Mouse (Mus musculus) lung, embryonic 15.5 days (tissue): ENCODE data around the gene Eif3l. TPM values are rescaled to one million over a fixed set of nuclear protein-coding genes. Genes with fewer than 3 reads are reported as not detected.
"Not testable (repeated sequence)": the region's sequence is repeated elsewhere in the genome, so short reads cannot be mapped to it uniquely, and the experiment has no call there.

Experiments
- ATAC-seq: fragments of 200-750 bp; cut with Nextera tagmentation; 2 replicates; pipeline ENCODE4 v1.8.0; 2017; ENCODE audit warnings: moderate number of reproducible peaks, borderline replicate concordance; ENCODE audit not compliant: low FRiP score, low TSS enrichment; ENCODE audit errors: extremely low read depth
- H3K27ac ChIP-seq: fragments of 300-500 bp; sonication (generic); 2 replicates; pipeline ENCODE4 v1.5.1; 2015; ENCODE audit warnings: moderate library complexity, mild to moderate bottlenecking, inconsistent platforms
- H3K27me3 ChIP-seq: fragments of 300-500 bp; sonication (generic); 2 replicates; pipeline ENCODE4 v1.6.1; 2015; ENCODE audit warnings: inconsistent platforms
- H3K36me3 ChIP-seq: fragments of 300-500 bp; sonication (generic); 2 replicates; pipeline ENCODE4 v1.6.1; 2015; ENCODE audit warnings: inconsistent platforms
- H3K4me1 ChIP-seq: fragments of 300-500 bp; sonication (generic); 2 replicates; pipeline ENCODE4 v1.6.1; 2015; ENCODE audit warnings: inconsistent platforms
- H3K4me2 ChIP-seq: fragments of 300-500 bp; sonication (generic); 2 replicates; pipeline ENCODE4 v1.6.1; 2015; ENCODE audit warnings: inconsistent platforms, mild to moderate bottlenecking, moderate library complexity
- H3K4me3 ChIP-seq: fragments of 300-500 bp; sonication (generic); 2 replicates; pipeline ENCODE4 v1.5.1; 2015; ENCODE audit warnings: mild to moderate bottlenecking, inconsistent platforms
- H3K9ac ChIP-seq: fragments of 300-500 bp; sonication (generic); 2 replicates; pipeline ENCODE4 v1.6.1; 2015; ENCODE audit warnings: inconsistent platforms
- H3K9me3 ChIP-seq: fragments of 300-500 bp; sonication (generic); 2 replicates; pipeline ENCODE4 v1.6.1; 2016; ENCODE audit warnings: inconsistent platforms
- WGBS: fragments of 180-500 bp; shearing (Covaris S2); methylation state at CpG from one replicate; pipeline ENCODE4 v1.1.7; 2015; 5-methylcytosine and 5-hydroxymethylcytosine counted together
- polyA plus RNA-seq: library from polyadenylated mRNA; unstranded; fragments of >200 nt; fragmentation: Nextera tagmentation; extraction: Ambion mirVana; gene quantifications from 2 replicates; pipeline ENCODE4 v1.2.1, GENCODE M21; 2015

Gene Eif3l
- polyA plus RNA-seq, result 223 and 225 TPM in 2 replicates

DNA sequence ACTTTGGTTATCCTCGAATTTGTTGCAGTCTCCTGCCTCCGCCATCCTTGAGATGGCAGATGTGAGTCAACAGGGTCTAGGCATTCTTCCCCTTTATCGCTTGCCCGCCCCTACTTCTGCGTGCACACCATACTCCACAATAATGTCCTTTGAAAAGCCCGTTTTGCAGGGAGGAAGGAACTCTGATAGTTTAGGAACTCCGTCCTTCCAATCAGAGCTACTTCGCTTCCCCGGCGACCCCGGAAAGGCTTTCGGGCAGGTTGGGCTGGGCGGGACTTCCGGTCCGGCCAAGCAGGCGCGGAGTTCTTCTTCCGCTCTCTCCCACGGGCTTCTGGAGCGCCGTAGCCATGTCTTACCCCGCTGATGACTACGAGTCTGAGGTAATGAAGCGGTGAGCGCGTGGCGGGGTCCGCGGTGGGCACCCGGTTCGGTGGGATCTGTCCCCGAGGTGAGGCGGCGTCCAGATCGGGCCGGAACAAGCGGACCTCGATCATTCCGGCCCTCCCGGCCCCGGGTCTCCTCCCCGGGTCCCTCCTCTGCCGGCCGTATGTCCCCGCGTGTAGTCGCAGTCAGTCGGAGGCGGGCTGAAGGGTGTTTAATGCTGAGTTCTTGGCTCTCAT, at the start of gene Eif3l:
Gene Eif3l (plus strand): TSS at position 267 of the 620 bp plus-strand sequence.
- peak; percentile 85 for ATAC-seq
- Histone ChIP-seq H3K9me3 (no peaks in the 10 kb centered on the region), H3K27me3 (no peaks in the 10 kb centered on the region), H3K27ac (peak within 1 kb of the TSS; percentile 87), H3K4me3 (peak within 1 kb of the TSS; percentile 83), H3K36me3 (peaks cover 35% of the 10 kb centered on the region), H3K4me2 (peak within 1 kb of the TSS; percentile 80), H3K4me1 (peaks cover 14% of the 10 kb centered on the region), H3K9ac (peak within 1 kb of the TSS; percentile 80)
- WGBS, result under 1% methylated on average over 46 of the region's 49 CpGs

DNA sequence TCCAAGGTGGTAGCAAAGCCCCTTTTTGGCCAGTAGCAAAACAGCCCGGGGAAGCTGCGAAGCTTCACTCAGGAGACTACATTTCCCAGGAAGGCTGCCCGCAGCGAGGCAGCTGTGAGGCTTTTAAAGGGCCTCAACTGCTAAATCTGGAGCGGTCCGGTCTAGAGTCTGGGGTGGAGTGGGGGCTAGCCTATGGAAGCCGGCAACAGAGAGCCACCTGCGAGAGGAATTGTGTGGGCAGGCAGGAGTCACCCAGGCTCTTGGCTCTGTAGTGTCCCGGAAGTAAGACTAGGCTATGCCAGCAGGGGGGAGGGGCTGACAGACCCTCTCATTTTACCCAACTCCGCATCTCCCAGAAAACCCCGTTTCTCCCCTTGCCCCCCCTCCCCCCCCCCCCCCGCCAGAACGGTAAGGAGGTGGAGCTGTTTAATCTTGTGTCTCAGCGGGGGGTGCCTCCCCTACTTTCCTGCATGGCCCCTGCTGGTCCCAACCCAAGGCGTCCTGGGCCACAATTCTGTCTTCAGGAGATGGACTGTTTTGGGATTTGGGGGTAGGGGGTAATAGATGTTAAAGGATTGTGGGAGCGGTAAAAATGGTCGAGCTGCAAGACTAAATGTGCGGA, 49.2 kb upstream of the Eif3l start:
- WGBS, result 16% methylated on average over 16 of the region's 18 CpGs
- Histone ChIP-seq H3K4me2 (peak overlapping the region; percentile 26), H3K9me3 (no peaks in the 10 kb centered on the region), H3K27me3 (no peaks in the 10 kb centered on the region), H3K4me1 (peaks cover 26% of the 10 kb centered on the region), H3K36me3 (no peaks in the 10 kb centered on the region), H3K27ac (no peak overlapping the region), H3K4me3 (no peak overlapping the region), H3K9ac (0 out of 2 replicates have a peak overlapping the region, but pooled peaks have one; percentile 0)
- no peak for ATAC-seq

DNA sequence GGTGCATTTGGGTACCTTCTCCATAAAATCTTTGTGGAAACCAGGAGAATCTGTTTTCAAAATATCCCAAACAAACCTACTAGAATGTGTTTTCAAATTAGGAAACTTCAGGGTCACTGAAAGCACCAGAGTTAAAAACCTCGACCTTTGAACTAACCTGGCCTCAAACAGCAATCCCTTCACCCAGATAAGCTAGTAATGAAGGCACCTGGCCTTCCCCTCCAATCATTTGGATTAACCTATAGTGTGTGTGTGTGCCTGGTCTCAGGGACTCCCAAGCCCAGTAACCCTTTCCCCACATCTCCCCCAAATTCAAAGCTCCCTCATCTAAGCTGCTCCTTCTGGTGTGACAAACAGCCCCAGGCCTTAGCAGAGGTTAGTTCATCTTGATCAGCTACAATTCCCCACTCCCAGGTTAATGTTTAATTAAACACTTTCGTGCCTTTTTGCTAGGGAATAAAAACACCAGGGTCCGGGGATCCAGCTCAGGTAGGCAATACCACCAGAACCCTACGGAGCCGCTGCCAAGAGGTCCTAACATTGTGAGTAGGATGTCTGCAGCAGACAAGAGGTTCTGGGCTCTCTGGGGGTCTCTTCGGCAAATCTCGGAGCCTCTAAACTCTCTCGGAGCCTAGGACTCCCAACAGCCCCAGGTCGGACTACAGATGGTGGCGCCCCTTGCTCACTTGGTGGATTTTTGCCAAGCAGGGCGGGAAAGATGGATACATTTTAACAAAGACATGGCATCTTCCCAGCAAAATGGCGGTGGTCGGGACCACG, 48.3 kb upstream of the Eif3l start:
- Histone ChIP-seq H3K4me1 (peaks cover 34% of the 10 kb centered on the region), H3K4me3 (peak overlapping the region; percentile 83), H3K4me2 (peak overlapping the region; percentile 98), H3K9ac (no peak overlapping the region), H3K27me3 (no peaks in the 10 kb centered on the region), H3K9me3 (no peaks in the 10 kb centered on the region), H3K27ac (no peak overlapping the region), H3K36me3 (no peaks in the 10 kb centered on the region)
- 45% methylated on average over 14 of the region's 14 CpGs for WGBS
- no peak for ATAC-seq

DNA sequence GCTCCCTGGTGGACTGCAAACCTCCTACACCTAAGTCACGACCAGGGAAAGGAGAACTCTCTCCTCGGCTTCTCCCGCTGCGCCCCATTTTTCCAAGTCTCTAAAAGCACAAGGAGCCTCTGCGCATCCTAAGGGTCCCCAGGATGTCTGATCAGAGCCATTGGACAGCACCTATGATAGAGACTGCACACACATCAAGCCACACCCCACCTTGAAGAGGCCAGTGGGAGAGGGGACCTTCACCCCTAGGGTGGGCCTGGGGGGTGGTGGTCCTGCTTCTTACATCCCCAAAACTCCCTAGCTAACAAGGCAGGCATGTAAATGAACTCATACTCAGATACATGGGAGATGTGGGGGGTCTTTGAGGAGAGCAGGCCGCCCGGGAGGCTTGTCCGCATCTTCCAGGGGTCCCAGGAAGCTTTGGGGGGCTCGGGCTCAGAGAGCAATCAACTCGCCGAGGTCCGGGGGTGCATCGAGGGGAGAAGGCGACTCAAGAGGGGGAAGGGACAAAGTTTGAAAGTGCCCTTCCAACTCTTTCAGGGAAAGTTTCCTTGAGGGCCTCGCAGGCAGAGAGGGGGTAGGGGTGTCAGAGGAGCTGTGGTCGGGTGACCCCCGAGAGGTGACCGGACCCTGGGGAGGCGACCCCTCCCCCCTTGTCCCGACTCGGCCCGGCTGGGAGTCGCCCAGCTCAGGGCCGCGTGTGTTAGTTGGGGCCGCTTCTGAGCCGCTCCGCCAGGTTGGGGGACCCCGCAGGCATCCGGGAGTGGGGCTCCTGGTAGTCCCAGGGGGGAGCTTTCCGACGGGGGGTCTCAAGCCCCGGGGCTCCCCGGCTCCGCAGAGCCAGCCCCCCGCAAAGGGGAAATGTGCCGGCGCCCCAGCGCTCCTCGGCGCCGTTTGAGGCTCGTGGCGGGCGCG, 47.4 kb upstream of the Eif3l start:
- H3K4me2 ChIP-seq, result peak overlapping the region; percentile 98
- H3K36me3 ChIP-seq, result no peaks in the 10 kb centered on the region
- ATAC-seq, result 0 out of 2 replicates have a peak, but pooled peaks have one; percentile 17
- H3K4me3 ChIP-seq, result peak overlapping the region; percentile 83
- peak overlapping the region; percentile 98 for H3K9ac ChIP-seq
- no peaks in the 10 kb centered on the region for H3K9me3 ChIP-seq
- H3K27ac ChIP-seq, result peak overlapping the region; percentile 95
- no peaks in the 10 kb centered on the region for H3K27me3 ChIP-seq
- H3K4me1 ChIP-seq, result peaks cover 36% of the 10 kb centered on the region
- WGBS, result 6% methylated on average over 45 of the region's 46 CpGs

DNA sequence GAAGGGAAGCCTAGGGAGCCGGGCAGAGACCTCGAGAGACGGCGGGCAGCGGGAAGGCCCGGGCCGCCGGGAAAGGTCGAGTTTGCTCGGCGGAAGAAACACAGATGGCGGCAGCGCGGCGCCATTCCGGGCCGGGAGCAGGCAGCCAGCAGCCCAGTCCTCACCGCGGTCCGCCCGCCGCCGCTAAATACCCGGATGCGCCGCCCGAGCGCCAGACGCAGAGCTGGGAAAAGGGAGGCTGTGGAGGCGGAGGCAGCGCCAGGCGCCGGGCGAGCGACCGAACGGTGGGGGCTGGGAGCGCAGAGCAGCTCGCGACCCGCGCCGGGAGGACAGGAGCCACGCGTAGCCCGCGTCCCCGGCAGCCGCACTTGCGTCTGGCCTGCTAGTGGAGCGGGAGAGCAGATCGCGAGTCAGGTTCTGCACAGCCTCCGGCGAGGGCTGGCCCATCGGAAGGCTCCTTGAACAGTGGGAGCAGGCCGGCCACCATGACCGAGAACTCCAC, 46.7 kb upstream of the Eif3l start, which contains the start of gene H1f0:
Gene H1f0 (plus strand): TSS at position 214 of the 502 bp plus-strand sequence.
- Histone ChIP-seq H3K27ac (peak within 1 kb of the TSS; percentile 95), H3K4me3 (peak within 1 kb of the TSS; percentile 83), H3K36me3 (no peaks in the 10 kb centered on the region), H3K9ac (peak within 1 kb of the TSS; percentile 98), H3K4me2 (peak within 1 kb of the TSS; percentile 98), H3K4me1 (peaks cover 34% of the 10 kb centered on the region), H3K27me3 (no peaks in the 10 kb centered on the region), H3K9me3 (no peaks in the 10 kb centered on the region)
- under 1% methylated on average over 58 of the region's 58 CpGs for WGBS
- ATAC-seq, result peak; percentile 85

DNA sequence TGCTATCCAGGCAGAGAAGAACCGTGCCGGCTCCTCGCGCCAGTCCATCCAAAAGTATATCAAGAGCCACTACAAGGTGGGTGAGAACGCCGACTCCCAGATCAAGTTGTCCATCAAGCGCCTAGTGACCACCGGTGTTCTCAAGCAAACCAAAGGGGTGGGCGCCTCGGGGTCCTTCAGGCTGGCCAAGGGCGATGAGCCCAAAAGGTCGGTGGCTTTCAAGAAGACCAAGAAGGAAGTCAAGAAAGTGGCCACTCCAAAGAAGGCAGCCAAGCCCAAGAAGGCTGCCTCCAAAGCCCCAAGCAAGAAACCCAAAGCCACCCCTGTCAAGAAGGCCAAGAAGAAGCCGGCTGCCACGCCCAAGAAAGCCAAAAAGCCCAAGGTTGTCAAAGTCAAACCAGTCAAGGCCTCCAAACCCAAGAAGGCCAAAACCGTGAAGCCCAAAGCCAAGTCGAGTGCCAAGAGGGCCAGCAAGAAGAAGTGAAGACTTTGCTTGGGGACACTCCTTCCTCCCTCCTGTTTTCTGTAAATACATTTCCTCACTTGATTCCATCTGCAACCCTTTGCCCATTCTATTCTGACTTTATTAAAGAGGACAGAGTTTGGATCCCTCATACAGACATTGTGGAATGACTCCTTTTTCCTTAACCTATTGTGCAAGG, 46.0 kb upstream of the Eif3l start:
- Histone ChIP-seq H3K4me2 (peak overlapping the region; percentile 98), H3K9ac (peak overlapping the region; percentile 98), H3K27ac (peak overlapping the region; percentile 95), H3K4me3 (peak overlapping the region; percentile 83), H3K27me3 (no peaks in the 10 kb centered on the region), H3K4me1 (peaks cover 34% of the 10 kb centered on the region), H3K36me3 (no peaks in the 10 kb centered on the region), H3K9me3 (no peaks in the 10 kb centered on the region)
- no peak for ATAC-seq
- 13% methylated on average over 16 of the region's 16 CpGs for WGBS

DNA sequence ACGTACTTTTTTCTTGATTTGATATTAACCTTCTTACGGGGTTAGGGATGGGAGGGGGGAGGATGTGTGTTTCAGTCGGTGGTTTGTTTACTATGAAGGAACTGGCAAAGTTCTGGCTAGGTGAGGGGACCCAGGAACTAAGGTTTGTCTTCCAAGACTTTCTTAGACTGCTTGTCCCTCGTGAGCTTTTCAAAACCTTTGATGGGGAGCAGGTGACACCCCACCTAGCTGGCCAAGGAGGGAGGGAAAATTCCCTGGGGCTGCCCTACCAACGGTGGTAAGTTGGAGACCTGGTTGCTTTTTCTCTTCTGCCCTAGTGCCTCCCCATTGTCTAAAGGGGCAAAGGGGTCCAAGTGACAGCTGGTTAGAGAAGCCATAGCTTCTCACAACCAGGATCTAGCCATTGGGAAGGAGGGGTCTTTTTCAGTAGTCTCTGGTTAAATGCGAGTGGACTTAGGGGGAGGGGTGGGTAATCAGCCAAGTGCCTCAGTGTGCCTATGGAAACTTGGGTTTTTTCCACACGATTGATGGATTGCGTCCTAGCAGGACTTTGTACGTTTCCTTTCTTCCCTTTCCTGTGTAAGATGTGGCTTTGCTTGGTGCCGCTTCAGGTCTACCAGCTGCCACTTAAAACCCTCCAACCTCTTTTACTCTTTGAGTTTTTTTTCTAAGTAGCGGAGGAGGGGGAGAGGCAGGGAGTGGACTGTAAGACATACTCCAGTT, 45.3 kb upstream of the Eif3l start:
- Histone ChIP-seq H3K4me2 (peak overlapping the region; percentile 98), H3K9ac (peak overlapping the region; percentile 98), H3K9me3 (no peaks in the 10 kb centered on the region), H3K4me1 (peaks cover 34% of the 10 kb centered on the region), H3K27ac (peak overlapping the region; percentile 77), H3K36me3 (no peaks in the 10 kb centered on the region; the same call in 1 of the 2 replicates), H3K4me3 (peak overlapping the region; percentile 83), H3K27me3 (no peaks in the 10 kb centered on the region)
- no peak for ATAC-seq
- WGBS, result 4% methylated on average over 11 of the region's 11 CpGs

DNA sequence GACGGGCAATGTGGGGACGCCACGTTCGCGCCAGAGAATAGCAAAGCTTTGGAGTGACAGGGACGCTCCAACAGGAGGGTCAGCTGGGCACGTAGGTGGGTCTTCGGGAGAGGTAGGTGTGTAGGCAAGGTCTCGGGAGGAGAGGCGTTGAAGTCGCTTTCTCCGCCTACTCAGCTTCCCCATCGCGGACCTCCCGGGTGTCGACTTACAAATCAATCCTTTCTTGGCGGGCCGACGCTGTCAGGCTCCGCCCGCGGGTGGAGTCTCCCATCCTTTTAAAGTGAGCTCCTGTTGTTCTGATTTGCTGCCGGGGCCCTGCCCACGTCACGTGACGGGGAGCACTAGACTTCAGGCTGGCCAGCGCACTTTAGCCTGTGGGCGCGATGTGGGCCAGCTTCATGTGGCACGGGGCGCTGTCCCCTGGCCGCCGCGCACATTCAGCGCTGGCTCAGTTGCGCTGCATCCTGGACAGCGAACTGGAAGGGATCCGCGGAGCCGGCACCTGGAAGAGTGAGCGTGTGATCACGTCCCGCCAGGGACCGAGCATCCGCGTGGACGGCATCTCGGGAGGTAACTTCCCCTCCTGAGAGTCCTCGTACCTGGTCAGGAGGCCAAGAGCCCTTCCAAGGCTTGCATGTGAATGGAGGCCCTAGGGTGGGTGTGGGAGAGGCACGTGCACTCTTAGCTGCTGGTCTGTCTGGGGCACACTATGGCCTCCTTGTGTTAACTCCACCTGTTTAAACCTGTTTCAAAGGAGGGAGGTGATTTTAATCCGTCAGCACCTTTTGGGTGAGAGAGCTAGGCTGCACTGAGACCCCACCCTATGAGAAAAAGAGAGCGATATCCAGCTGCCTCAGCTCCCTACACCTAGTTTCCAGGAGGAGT, 44.2 kb upstream of the Eif3l start:
- Histone ChIP-seq H3K36me3 (no peaks in the 10 kb centered on the region; the same call in 1 of the 2 replicates), H3K4me3 (peak overlapping the region; percentile 83), H3K27ac (peak overlapping the region; percentile 77), H3K4me1 (peaks cover 31% of the 10 kb centered on the region), H3K9ac (peak overlapping the region; percentile 98), H3K9me3 (no peaks in the 10 kb centered on the region), H3K27me3 (no peaks in the 10 kb centered on the region), H3K4me2 (peak overlapping the region; percentile 98)
- peak; percentile 82 for ATAC-seq
- WGBS, result under 1% methylated on average over 52 of the region's 52 CpGs

DNA sequence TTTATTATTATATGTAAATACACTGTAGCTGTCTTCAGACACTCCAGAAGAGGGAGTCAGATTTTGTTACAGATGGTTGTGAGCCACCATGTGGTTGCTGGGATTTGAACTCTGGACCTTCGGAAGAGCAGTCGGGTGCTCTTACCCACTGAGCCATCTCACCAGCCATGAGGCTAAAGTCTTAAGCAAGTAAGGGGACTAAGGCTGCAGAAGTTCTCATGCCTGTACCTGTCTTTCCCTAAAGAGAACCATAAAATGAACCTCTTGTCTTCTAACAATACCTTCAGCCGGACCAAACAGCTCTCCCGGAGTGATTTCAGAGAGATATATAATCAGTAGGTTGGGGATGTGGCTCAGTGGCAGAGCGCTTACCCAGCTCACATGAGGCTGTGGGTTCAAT, 43.1 kb upstream of the Eif3l start:
- not testable (repeated sequence) for ATAC-seq, H3K27me3 ChIP-seq, H3K36me3 ChIP-seq, H3K4me2 ChIP-seq, H3K9ac ChIP-seq, H3K9me3 ChIP-seq, H3K4me3 ChIP-seq, H3K27ac ChIP-seq
- 84% methylated on average over 5 of the region's 5 CpGs for WGBS
- H3K4me1 ChIP-seq, result peaks cover 20% of the 10 kb centered on the region
